Mouse (Mus musculus) midbrain, embryonic 11.5 days (tissue): ENCODE measurements at regions not wholly inside any gene's neighbourhood (a gene's known extent, or its start where the extent isn't known, plus 50 kb on each side); places are given as distances from the start of the nearest gene placed in this dataset.

Experiments
- ATAC-seq: fragments of 200-750 bp; cut with Nextera tagmentation; 2 replicates; pipeline ENCODE4 v1.8.0; 2017; ENCODE audit warnings: moderate TSS enrichment, moderate library complexity; ENCODE audit not compliant: low FRiP score
- DNase-seq: peaks from one replicate; pipeline ENCODE4 v3.0.0; 2015; ENCODE audit warnings: low spot score; ENCODE audit errors: missing footprints
- H3K27ac ChIP-seq: fragments of 300-500 bp; sonication (generic); 2 replicates; pipeline ENCODE4 v1.5.1; 2014; ENCODE audit warnings: low read depth, low read length
- H3K27me3 ChIP-seq: fragments of 300-500 bp; sonication (generic); 2 replicates; pipeline ENCODE4 v1.6.1; 2014; ENCODE audit warnings: mild to moderate bottlenecking, low read length, moderate library complexity, mixed read lengths; ENCODE audit not compliant: control insufficient read depth, insufficient read depth
- H3K36me3 ChIP-seq: fragments of 300-500 bp; sonication (generic); 2 replicates; pipeline ENCODE4 v1.6.1; 2014; ENCODE audit warnings: mild to moderate bottlenecking, low read length, moderate library complexity, mixed read lengths; ENCODE audit not compliant: control insufficient read depth, insufficient read depth
- H3K4me1 ChIP-seq: fragments of 300-500 bp; sonication (generic); 2 replicates; pipeline ENCODE4 v1.6.1; 2014; ENCODE audit warnings: low read length; ENCODE audit not compliant: control insufficient read depth, insufficient read depth
- H3K4me2 ChIP-seq: fragments of 300-500 bp; sonication (generic); 2 replicates; pipeline ENCODE4 v1.6.1; 2014; ENCODE audit warnings: mild to moderate bottlenecking, moderate library complexity
- H3K4me3 ChIP-seq: fragments of 300-500 bp; sonication (generic); 2 replicates; pipeline ENCODE4 v1.5.1; 2014; ENCODE audit warnings: low read depth, low read length
- H3K9ac ChIP-seq: fragments of 300-500 bp; sonication (generic); 2 replicates; pipeline ENCODE4 v1.6.1; 2014; ENCODE audit warnings: low read length
- H3K9me3 ChIP-seq: fragments of 300-500 bp; sonication (generic); 2 replicates; pipeline ENCODE4 v1.6.1; 2016; ENCODE audit warnings: low read length; ENCODE audit not compliant: control insufficient read depth
- WGBS: fragments of 180-500 bp; shearing (Covaris S2); extraction: QIAGEN DNeasy Blood & Tissue Kit; methylation state at CpG from one replicate; pipeline ENCODE4 v1.1.7; 2014; 5-methylcytosine and 5-hydroxymethylcytosine counted together

GRCm38 (mm10) chr10:10116442-10116841, 215.6 kb upstream of the Stxbp5 start:
- H3K27me3 ChIP-seq = no peaks in the 10 kb centered on the region
- DNase-seq (no peak), ATAC-seq (no peak)
- no peak overlapping the region for H3K27ac ChIP-seq
- no peak overlapping the region for H3K4me3 ChIP-seq
- H3K36me3 ChIP-seq = no peaks in the 10 kb centered on the region
- no peaks in the 10 kb centered on the region for H3K9me3 ChIP-seq
- no peaks in the 10 kb centered on the region for H3K4me1 ChIP-seq
- no peak overlapping the region for H3K9ac ChIP-seq
- H3K4me2 ChIP-seq = no peak overlapping the region
- 77% methylated on average over 2 of the region's 2 CpGs for WGBS

DNA sequence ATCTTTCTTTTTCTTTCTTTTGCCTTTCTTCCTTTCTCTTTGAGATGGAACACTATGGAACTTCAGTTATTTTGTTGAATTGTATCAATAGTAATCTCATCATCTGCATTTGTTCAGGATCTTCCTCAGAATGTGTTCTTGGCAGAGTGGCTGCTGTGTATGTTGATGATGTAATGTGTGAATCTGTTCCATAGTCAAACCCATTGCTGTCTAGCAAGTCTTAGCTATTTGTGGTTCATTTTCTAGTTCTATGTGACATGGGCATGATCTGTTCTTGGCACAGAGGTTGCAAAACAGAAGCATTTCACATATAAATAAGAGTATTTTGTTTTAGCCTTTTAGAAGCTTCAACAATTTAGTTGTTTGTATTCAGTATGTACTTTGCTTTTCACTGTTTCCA, 212.4 kb upstream of the Stxbp5 start:
- Histone ChIP-seq H3K27me3 (no peaks in the 10 kb centered on the region), H3K4me2 (no peak overlapping the region), H3K36me3 (no peaks in the 10 kb centered on the region), H3K9me3 (no peaks in the 10 kb centered on the region), H3K4me1 (no peaks in the 10 kb centered on the region), H3K4me3 (no peak overlapping the region), H3K9ac (no peak overlapping the region), H3K27ac (no peak overlapping the region)
- ATAC-seq (no peak), DNase-seq (no peak)

GRCm38 (mm10) chr10:10111055-10111454, 210.2 kb upstream of the Stxbp5 start:
- Histone ChIP-seq H3K4me1 (no peaks in the 10 kb centered on the region), H3K4me2 (no peak overlapping the region), H3K36me3 (no peaks in the 10 kb centered on the region), H3K27me3 (no peaks in the 10 kb centered on the region), H3K9me3 (no peaks in the 10 kb centered on the region), H3K27ac (no peak overlapping the region), H3K9ac (no peak overlapping the region), H3K4me3 (no peak overlapping the region)
- DNase-seq (no peak), ATAC-seq (no peak)
- 92% methylated on average over 4 of the region's 4 CpGs for WGBS

DNA sequence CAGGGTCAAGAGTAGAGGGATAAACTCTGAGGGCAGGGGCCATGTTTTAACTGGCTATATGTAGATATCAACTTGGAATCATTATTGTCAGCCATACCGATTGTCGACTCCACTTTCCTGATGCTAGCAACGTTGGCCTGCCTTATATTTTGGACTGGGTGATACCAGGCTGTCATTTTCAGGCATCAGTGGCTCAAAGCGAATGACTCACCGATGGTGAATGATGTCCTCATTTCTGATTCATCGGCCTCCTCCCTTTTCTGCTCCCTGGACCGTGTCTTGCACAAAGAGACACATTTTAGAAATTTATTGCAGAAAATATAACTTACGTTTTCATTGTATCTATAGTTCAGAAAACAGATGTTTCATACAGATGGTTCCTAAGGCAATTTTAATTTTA, 209.0 kb upstream of the Stxbp5 start:
- Histone ChIP-seq H3K4me3 (no peak overlapping the region), H3K9ac (no peak overlapping the region), H3K9me3 (no peaks in the 10 kb centered on the region), H3K4me2 (no peak overlapping the region), H3K27me3 (no peaks in the 10 kb centered on the region), H3K36me3 (no peaks in the 10 kb centered on the region), H3K27ac (no peak overlapping the region), H3K4me1 (no peaks in the 10 kb centered on the region)
- ATAC-seq (no peak), DNase-seq (no peak)
- WGBS = 86% methylated on average over 8 of the region's 8 CpGs

DNA sequence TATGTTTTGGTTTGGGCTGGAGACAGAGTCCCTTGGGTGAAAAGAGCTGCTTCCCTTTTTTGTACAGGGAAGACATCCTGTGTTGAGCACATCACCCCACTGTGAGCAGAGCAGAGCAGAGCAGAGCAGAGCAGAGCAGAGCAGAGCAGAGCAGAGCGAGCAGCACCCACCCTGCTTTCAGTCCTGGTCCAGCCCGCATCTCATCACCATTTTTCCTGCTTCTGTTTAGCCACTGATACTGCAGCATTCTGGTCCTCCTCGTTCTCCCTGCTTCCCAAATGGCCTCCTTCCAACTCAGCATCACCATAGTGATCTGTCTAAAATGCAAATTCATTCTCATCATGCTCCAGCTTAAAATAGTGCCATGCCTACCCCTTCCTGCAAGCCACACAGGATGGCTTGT, 206.2 kb upstream of the Stxbp5 start:
- Histone ChIP-seq H3K36me3 (no peaks in the 10 kb centered on the region), H3K4me2 (no peak overlapping the region), H3K27me3 (no peaks in the 10 kb centered on the region), H3K4me1 (no peaks in the 10 kb centered on the region), H3K27ac (no peak overlapping the region), H3K4me3 (no peak overlapping the region), H3K9me3 (no peaks in the 10 kb centered on the region), H3K9ac (no peak overlapping the region)
- no peak for DNase-seq
- WGBS = 55% methylated on average over 3 of the region's 3 CpGs
- no peak for ATAC-seq

- 100% methylated on average over 1 of the region's 1 CpGs for WGBS
- Histone ChIP-seq H3K27me3 (no peaks in the 10 kb centered on the region), H3K27ac (no peak overlapping the region), H3K9ac (no peak overlapping the region), H3K9me3 (no peaks in the 10 kb centered on the region), H3K4me2 (no peak overlapping the region), H3K4me3 (no peak overlapping the region), H3K4me1 (no peaks in the 10 kb centered on the region), H3K36me3 (no peaks in the 10 kb centered on the region)
- ATAC-seq (no peak), DNase-seq (no peak)
Measured at GRCm38 (mm10) chr10:10106646-10107045, 205.8 kb upstream of the Stxbp5 start.

DNA sequence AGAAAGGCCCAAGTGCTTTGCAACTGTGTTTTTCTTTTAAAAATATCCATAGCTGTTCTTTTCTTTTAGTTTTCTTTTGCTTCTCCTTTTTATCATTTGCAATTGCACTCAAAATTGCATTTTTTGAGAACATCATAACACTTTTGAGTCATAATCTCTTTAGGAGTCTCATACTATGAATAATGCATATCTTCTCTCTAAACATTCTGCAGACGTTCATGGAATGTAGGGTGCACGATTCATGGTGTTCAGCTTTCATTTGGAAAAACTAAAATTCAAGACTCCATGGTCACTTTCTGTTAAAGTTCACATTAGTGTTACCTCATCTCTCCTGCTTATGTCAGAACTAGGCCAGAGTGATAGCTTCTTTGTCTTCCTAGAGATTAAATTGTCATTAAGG, 200.8 kb upstream of the Stxbp5 start:
- 76% methylated on average over 2 of the region's 2 CpGs for WGBS

GRCm38 (mm10) chr10:10098521-10098920, 197.6 kb upstream of the Stxbp5 start:
- DNase-seq = no peak
- H3K9ac ChIP-seq = no peak overlapping the region
- no peaks in the 10 kb centered on the region for H3K36me3 ChIP-seq
- no peaks in the 10 kb centered on the region for H3K27me3 ChIP-seq
- 83% methylated on average over 1 of the region's 1 CpGs for WGBS
- H3K4me2 ChIP-seq = no peak overlapping the region
- no peak for ATAC-seq
- no peaks in the 10 kb centered on the region for H3K9me3 ChIP-seq
- H3K4me1 ChIP-seq = no peaks in the 10 kb centered on the region
- no peak overlapping the region for H3K27ac ChIP-seq
- no peak overlapping the region for H3K4me3 ChIP-seq

More for the DNA sequence above, 200.8 kb upstream of the Stxbp5 start:
- Histone ChIP-seq H3K4me3 (no peak overlapping the region), H3K9ac (no peak overlapping the region), H3K9me3 (no peaks in the 10 kb centered on the region), H3K4me1 (no peaks in the 10 kb centered on the region), H3K4me2 (no peak overlapping the region), H3K27ac (no peak overlapping the region), H3K27me3 (no peaks in the 10 kb centered on the region), H3K36me3 (no peaks in the 10 kb centered on the region)
- no peak for DNase-seq
- no peak for ATAC-seq

GRCm38 (mm10) chr10:10094113-10094512, 193.2 kb upstream of the Stxbp5 start:
- H3K9me3 ChIP-seq = no peaks in the 10 kb centered on the region
- DNase-seq (no peak), ATAC-seq (no peak)
- WGBS = 90% methylated on average over 1 of the region's 1 CpGs
- H3K36me3 ChIP-seq = no peaks in the 10 kb centered on the region
- H3K9ac ChIP-seq = no peak overlapping the region
- H3K27me3 ChIP-seq = no peaks in the 10 kb centered on the region
- no peak overlapping the region for H3K27ac ChIP-seq
- H3K4me3 ChIP-seq = no peak overlapping the region
- no peaks in the 10 kb centered on the region for H3K4me1 ChIP-seq
- H3K4me2 ChIP-seq = no peak overlapping the region

DNA sequence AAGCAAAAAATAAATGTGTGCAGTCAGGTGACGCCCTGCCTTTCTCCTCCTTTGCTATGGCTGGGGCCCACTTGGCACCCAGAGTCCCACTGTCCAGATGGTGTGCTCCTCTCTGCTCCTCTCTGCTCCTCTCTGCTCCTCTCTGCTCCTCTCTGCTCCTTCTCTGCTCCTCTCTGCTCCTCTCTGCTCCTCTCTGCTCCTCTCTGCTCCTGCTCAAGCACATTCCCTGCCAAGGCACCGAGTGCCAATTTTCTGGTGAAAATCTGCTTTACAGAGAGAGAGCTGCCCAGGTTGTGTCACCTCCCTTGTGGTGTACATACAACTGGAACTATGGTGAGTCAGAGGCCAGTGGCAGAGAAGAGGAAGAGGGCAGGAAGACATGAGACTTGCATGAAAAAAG, 192.8 kb upstream of the Stxbp5 start:
- Histone ChIP-seq H3K4me1 (no peaks in the 10 kb centered on the region), H3K36me3 (no peaks in the 10 kb centered on the region), H3K27ac (no peak overlapping the region), H3K4me3 (no peak overlapping the region), H3K9ac (no peak overlapping the region), H3K9me3 (no peaks in the 10 kb centered on the region), H3K4me2 (no peak overlapping the region), H3K27me3 (no peaks in the 10 kb centered on the region)
- ATAC-seq (no peak), DNase-seq (no peak)
- WGBS = 79% methylated on average over 2 of the region's 2 CpGs
